Mouse (Mus musculus): ENCODE measurements around the gene D2hgdh.
"Not testable (repeated sequence)": the region's sequence is repeated elsewhere in the genome, so short reads cannot be mapped to it uniquely, and the experiment has no call there.

Gene D2hgdh

GRCm38 (mm10) chr1:93832754-93833360 lies 8.1 kb downstream of the D2hgdh start:
- not testable (repeated sequence) for DNase-seq

- no peak for DNase-seq
Measured at GRCm38 (mm10) chr1:93834671-93835150, 10.0 kb downstream of the D2hgdh start.

DNA sequence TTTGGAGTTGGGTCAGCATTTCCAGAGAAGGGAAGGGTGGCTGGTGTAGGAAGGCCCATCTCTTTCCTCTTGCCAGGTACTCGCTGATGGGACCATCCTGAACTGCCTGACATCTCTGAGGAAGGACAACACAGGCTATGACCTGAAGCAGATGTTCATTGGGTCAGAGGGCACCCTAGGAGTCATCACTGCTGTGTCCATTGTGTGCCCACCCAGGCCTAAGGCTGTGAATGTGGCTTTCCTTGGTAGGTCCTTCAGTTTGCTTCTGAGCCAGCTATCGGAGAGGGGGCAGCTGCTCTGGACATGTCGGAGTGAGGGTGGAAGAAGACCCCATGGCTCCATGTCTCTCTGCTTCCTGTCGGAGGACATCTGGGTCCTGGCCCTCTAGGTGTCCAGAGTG lies 10.5 kb downstream of the D2hgdh start:
- no peak for DNase-seq

- no peak for DNase-seq
Measured at GRCm38 (mm10) chr1:93835876-93836531, 11.3 kb downstream of the D2hgdh start.

DNA sequence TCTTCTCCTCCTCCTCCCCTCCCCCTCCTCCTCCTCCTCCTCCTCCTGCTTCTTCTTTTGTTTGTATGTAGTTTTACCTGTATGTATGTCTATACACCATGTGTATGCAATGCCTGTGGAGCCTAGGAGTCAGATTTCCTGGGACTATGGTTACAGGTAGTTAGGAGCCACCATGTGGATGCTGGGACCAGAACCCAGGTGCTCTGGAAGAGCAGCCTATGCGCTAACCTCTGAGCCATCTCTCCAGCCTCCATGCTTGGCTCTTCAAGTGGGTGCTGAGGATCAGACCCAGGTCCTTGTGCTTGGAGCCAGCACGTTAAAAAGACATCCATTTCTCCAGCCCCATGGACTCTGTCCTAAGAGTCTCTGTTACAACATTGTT lies 11.8 kb downstream of the D2hgdh start:
- DNase-seq: no peak

GRCm38 (mm10) chr1:93837335-93837734 lies 12.6 kb downstream of the D2hgdh start:
- no peak for DNase-seq

DNA sequence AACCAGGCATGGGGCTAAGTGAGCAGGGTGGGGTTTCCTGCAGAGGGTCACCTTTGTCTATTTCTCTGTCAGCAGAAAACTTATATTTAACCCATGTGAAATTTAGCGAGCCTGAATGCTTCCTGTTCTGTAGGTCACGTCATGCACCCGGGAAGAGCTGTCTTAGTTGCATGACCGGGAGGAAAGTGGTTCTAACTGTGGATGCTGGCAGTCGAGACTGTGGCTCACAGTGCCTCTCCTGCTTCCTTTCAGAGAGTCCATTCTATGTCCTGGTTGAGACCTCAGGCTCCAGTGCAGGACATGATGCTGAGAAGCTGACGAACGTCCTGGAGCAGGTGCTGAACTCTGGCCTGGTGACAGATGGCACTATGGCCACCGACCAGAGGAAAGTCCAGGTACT lies 13.9 kb downstream of the D2hgdh start:
- not testable (repeated sequence) for DNase-seq

GRCm38 (mm10) chr1:93845766-93846366 lies 21.2 kb downstream of the D2hgdh start:
- DNase-seq: not testable (repeated sequence)

DNA sequence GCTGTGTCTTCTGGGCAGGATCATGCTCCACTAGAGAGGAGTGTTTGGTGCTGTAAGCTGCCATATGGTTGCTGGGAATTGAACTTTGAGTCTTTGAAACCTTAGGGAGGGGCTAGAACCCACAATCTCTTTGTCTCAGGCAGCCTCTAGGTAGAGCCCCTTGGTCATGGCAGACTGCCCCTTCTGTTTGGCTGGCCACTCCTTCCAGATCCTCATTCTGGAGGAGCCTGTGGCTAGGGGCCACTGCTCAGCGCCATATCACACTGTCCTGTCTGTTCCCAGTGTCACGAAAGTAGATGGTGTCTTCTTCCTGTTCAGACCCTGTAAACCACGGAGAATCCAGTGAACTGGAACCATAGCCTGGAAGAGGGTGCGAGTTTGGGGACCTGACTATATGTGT lies 31.1 kb downstream of the D2hgdh start:
- DNase-seq: not testable (repeated sequence)

DNA sequence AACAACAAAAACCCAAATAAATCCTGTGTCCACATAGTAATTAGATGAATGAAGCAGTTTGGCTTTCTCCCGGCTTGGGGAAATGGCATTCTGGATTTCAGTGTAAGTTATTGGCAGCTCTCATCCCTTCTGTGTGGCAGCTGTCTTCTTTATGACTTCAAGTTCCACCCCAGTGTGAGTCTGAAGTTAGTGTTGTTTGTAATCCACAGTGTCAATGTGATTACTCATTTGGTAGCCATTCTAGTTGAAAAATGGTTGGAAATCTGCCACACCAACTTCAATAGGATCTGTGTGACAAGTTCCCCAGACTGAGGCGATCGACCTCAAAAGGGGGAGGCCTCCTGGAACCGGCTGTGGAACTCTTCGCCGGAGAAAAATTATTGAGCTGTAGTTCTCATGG lies 32.7 kb downstream of the D2hgdh start:
- no peak for DNase-seq

GRCm38 (mm10) chr1:93857991-93858390 lies 33.3 kb downstream of the D2hgdh start:
- no peak for DNase-seq

GRCm38 (mm10) chr1:93859619-93860018 lies 34.9 kb downstream of the D2hgdh start:
- no peak for DNase-seq

- not testable (repeated sequence) for DNase-seq
Measured at GRCm38 (mm10) chr1:93861048-93861447, 36.3 kb downstream of the D2hgdh start, which contains the start of gene Gal3st2. Gene Gal3st2 (plus strand): TSS chr1:93861306.

GRCm38 (mm10) chr1:93871594-93872105 lies 46.9 kb downstream of the D2hgdh start:
- not testable (repeated sequence) for DNase-seq

DNA sequence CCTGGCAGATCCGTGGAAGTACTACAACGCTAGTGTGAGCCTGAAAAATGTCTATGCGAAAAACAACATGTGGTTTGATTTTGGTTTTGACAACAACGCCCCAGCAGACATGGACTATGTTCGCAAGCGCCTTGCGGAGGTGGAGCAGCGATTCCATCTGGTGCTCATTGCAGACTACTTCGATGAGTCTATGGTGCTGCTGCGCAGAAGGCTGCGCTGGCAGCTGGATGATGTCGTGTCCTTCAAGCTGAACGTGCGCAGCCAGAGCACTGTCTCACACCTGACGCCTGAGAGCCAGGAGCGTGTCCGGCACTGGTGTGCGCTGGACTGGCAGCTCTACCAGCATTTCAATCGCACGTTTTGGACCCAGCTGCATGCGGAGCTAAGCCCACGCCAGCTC lies 49.7 kb downstream of the D2hgdh start:
- DNase-seq: peak; percentile 18

DNA sequence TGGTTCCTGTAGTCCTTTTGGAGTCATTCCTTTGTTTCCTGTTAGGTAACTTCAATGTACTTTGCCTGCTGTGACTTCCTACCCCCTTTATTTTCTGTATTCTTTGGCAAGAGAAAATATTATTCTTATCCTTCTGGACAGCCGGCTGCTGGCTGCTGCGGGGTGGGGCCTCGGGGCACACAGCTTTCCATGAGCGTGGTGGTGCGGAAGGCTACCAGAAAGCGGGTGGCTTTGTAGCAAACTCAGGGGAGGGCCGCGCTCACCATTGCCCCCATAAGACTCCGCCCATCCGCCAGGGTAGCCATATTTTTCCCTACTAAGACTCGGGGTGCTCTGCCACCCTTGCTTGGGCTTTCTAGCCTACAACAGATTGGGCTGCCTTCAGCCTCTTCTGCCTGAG lies 57.1 kb downstream of the D2hgdh start:
- DNase-seq: not testable (repeated sequence)

DNA sequence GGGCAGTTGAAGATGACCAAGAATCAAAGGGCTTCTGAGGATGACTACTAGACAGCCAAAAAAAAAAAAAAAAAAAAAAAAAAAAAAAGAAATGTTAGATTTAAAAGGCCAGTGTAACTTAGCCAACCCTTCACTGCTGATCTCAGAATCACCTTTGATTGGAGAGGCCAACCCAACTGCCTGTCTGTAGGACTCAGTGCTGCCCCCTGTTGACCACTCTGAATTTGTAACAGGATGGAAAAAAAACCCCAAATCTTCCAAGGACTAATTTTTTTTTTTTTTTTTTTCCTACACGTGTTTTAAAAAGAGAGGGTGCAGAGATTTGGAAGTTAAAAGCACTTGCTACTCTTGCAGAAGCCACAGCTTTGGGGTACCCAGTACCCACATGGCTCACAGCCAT lies 66.2 kb downstream of the D2hgdh start:
- not testable (repeated sequence) for DNase-seq

- not testable (repeated sequence) for DNase-seq
Measured at GRCm38 (mm10) chr1:93897395-93897794, 72.7 kb downstream of the D2hgdh start.

DNA sequence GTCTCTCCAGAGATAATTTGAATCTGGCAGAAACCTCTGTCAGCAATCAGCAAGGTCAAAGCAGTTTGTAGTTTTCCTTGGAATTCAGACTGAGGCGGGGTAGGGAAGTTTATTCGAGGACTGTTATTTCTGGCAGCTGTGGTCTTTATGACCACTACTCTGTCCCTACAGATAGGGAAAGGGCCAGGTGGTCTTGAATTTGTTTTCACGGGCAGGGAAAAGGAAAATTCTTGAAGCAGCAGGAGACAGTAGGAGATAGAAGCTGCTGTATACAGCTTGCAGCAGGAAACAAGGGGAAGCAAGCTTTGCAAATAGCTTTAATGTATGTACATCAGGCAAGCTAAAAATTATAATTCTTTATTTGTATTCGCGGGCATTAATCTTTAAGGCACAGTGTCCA lies 76.6 kb downstream of the D2hgdh start:
- DNase-seq: not testable (repeated sequence)
